Mouse (Mus musculus) midbrain, embryonic 10.5 days (tissue): ENCODE data around the gene Dazap1. TPM values are rescaled to one million over a fixed set of nuclear protein-coding genes. Genes with fewer than 3 reads are reported as not detected.

Source experiments
- DNase-seq: peaks from one replicate; pipeline ENCODE4 v3.0.0-alpha.2; 2017; ENCODE audit warnings: low spot score
- H3K27ac ChIP-seq: fragments of 300-500 bp; sonication (generic); replicated peaks from 2 replicates; pipeline ENCODE4 v1.5.1; 2016; ENCODE audit warnings: mild to moderate bottlenecking
- H3K27me3 ChIP-seq: fragments of 300-500 bp; sonication (generic); 2 replicates; pipeline ENCODE4 v1.6.1; 2016; ENCODE audit warnings: low read depth, mild to moderate bottlenecking; ENCODE audit not compliant: poor library complexity, severe bottlenecking
- H3K36me3 ChIP-seq: fragments of 300-500 bp; sonication (generic); 2 replicates; pipeline ENCODE4 v1.6.1; 2016; ENCODE audit warnings: mild to moderate bottlenecking, moderate library complexity
- H3K4me1 ChIP-seq: fragments of 300-500 bp; sonication (generic); 2 replicates; pipeline ENCODE4 v1.6.1; 2016
- H3K4me3 ChIP-seq: fragments of 300-500 bp; sonication (generic); 2 replicates; pipeline ENCODE4 v1.5.1; 2016; ENCODE audit warnings: mild to moderate bottlenecking, moderate library complexity
- H3K9me3 ChIP-seq: fragments of 300-500 bp; sonication (generic); replicated peaks from 2 replicates; pipeline ENCODE4 v1.6.1; 2016; ENCODE audit warnings: mild to moderate bottlenecking
- WGBS: fragments of 180-500 bp; shearing (Covaris S2); methylation state at CpG from one replicate; pipeline ENCODE4 v1.1.7; 2016; 5-methylcytosine and 5-hydroxymethylcytosine counted together
- microRNA-seq: library from miRNA; unstranded; fragments of <30 nt; microRNA quantifications from one replicate; pipeline ENCODE4, GENCODE M21; 2017
- polyA plus RNA-seq: library from polyadenylated mRNA; unstranded; fragments of >200 nt; fragmentation: Nextera tagmentation; extraction: Ambion mirVana; gene quantifications from 2 replicates; pipeline ENCODE4 v1.2.1, GENCODE M21; 2016

Gene Dazap1
- polyA plus RNA-seq, 1 experiment from 2014 or later, result 43.7 TPM

- peaks cover 56% of the 10 kb centered on the region for H3K4me1 ChIP-seq
- H3K4me3 ChIP-seq, result peak overlapping the region; percentile 68
- 0 out of 2 replicates have a peak, but pooled peaks cover under 1% of the 10 kb centered on the region for H3K36me3 ChIP-seq
- H3K27ac ChIP-seq, result no peak overlapping the region
- no peaks in the 10 kb centered on the region for H3K9me3 ChIP-seq
- no peak for DNase-seq
- WGBS, result 79% methylated on average over 17 of the region's 17 CpGs
- H3K27me3 ChIP-seq, result peaks cover 55% of the 10 kb centered on the region
Measured at GRCm38 (mm10) chr10:80324120-80325037, 63.1 kb downstream of the Dazap1 start.

DNA sequence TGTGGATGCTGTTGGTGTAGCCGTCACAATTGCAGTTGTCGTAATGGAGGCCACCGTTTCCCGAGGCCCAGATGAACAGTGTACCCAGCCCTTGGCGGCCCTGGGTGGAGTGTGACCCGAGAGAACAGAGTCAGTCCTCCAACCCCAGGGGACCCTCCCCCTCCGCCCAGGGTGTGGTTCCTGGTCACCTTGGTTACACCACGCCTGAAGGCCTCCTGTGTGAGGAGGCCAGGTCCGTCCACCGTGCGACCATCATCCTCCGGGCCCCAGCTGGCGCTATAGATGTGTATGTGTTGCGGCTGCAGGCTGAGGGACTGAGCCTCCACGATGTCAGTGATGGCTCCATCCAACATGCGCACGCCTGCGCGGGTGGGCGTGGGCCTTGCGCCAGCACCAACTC is 63.8 kb downstream of the Dazap1 start:
- H3K27me3 ChIP-seq, result peaks cover 55% of the 10 kb centered on the region

DNA sequence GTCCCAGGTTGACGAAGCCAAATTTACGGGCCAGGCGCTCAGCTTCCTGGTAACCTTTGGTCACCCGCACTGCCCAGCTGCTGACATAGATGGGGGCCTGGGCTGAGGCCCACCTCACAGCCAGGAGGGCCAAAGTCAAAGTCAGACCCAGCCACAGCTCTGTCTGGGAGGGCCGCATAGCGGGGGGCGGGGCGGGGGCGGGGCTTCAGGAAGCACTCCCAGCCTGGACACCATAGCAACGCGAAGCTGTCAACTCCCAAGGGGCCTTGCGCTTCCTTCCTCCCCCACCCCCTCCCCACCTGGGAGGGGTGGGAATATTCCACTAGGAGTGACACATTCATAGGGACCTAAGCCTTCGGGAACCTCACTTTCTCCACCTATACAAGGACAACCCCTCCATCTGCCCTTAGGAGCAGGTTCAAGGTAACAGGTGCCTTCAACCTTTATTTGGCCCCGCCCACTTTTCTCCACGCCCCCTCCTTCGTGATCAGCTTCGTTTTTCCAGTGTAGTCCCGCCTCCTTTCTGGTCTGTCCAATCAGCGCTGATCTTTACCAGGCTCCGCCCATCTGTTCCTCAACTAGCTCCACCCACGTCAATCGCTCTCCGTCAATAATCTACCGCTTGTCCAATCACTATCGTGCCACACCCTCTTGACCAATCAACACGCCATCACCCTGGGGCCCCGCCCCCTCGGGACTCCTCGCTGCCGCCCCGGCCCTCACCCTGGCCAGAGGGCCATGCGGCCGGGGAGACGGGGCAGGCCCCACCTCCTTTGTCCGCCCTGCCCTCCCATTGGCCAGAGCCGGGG is 68.2 kb downstream of the Dazap1 start, which contains the start of the genes Pcsk4 and Reep6:
Gene Pcsk4, minus strand, starts transcription at position 226 of the 809 bp plus-strand sequence.
Gene Reep6, plus strand, starts transcription at position 681 of the 809 bp plus-strand sequence.
- Histone ChIP-seq H3K27me3 (peaks cover 67% of the 10 kb centered on the region), H3K4me1 (peaks cover 50% of the 10 kb centered on the region), H3K4me3 (peak within 1 kb of the TSS; percentile 62), H3K36me3 (no peaks in the 10 kb centered on the region), H3K9me3 (no peaks in the 10 kb centered on the region), H3K27ac (peak within 1 kb of the TSS; percentile 77)
- WGBS, result 4% methylated on average over 36 of the region's 36 CpGs
- peak; percentile 98 for DNase-seq

More for the DNA sequence above, 63.8 kb downstream of the Dazap1 start:
- H3K36me3 ChIP-seq, result no peaks in the 10 kb centered on the region
- no peaks in the 10 kb centered on the region for H3K9me3 ChIP-seq
- WGBS, result 84% methylated on average over 21 of the region's 21 CpGs
- DNase-seq, result no peak
- H3K27ac ChIP-seq, result no peak overlapping the region
- peak overlapping the region; percentile 20 for H3K4me3 ChIP-seq
- peaks cover 56% of the 10 kb centered on the region for H3K4me1 ChIP-seq

GRCm38 (mm10) chr10:80330084-80330483 is 68.8 kb downstream of the Dazap1 start:
- Histone ChIP-seq H3K4me1 (peaks cover 45% of the 10 kb centered on the region), H3K9me3 (no peaks in the 10 kb centered on the region), H3K27ac (peak overlapping the region; percentile 77), H3K36me3 (no peaks in the 10 kb centered on the region), H3K27me3 (peaks cover 67% of the 10 kb centered on the region), H3K4me3 (peak overlapping the region; percentile 62)
- 2% methylated on average over 33 of the region's 41 CpGs for WGBS
- no peak for DNase-seq

DNA sequence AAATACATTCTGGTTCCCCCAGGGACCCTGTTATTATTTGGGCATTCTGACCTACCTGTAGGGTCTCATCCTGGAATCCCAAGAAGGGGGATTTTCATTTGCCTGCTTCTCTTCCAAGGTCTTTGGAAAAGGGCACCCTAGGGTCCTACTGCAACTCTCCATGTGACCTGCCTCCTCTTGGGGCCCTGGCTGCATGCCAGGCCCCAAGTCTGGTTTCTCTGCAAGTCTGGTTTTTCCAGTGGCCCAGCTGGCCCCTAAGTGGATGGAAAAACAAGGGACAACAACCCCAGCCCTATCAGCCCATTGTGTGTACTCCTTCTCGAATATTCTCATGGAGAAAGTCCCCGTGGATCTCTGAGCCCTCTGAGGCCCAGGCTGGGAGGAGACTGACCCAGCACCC is 69.6 kb downstream of the Dazap1 start:
- H3K27ac ChIP-seq, result no peak overlapping the region; the same call in 1 of the 2 replicates
- H3K4me1 ChIP-seq, result peaks cover 40% of the 10 kb centered on the region
- H3K9me3 ChIP-seq, result no peaks in the 10 kb centered on the region
- 87% methylated on average over 2 of the region's 2 CpGs for WGBS
- DNase-seq, result no peak
- peak overlapping the region; percentile 62 for H3K4me3 ChIP-seq
- peaks cover 5% of the 10 kb centered on the region for H3K36me3 ChIP-seq
- peaks cover 67% of the 10 kb centered on the region for H3K27me3 ChIP-seq

DNA sequence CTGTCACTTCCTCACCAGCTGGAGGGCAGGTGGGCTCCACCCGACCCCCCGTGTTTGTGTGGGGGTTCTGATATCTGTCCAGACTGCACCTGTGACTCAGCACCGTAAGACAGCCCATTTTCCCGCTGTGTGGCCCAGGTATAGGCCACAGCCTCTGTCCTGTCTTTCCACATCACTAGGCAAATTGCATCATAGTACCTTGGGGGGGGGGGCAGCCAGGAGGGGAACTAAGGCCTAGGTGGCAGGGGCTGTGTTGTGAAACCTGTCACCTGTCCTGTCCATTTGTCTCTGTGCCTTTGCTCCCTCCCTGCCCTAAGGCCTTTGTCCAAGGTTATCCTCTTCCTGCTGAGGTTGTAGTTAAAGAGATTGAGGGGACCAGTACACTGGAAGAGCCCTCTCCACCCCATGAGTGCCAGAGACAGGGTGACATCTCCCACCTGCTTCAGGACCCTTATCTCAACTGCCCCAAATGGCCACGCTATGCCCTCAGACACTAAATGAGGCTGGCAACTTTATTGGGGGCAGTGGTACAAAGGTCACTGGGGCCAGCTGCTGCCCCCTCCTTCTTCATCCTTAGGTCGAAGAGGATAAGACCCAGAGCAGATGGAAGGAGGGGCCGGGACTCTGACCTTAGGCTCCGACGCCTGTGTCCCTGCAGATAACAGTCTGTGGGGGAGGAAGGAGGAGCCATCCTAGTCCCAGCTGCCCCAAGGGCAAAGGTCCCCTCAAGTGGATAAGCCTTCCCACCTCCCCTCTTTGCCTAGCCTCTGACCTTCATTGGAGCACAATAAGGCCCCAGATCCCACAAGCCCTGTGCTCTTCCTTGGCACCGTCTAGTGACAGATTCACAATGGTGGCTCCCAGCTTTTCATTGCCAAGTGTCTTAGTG is 70.6 kb downstream of the Dazap1 start:
- Histone ChIP-seq H3K27ac (peak overlapping the region; percentile 49; the same call in 1 of the 2 replicates), H3K9me3 (no peaks in the 10 kb centered on the region), H3K4me3 (no peak overlapping the region), H3K4me1 (peaks cover 40% of the 10 kb centered on the region), H3K36me3 (peaks cover 7% of the 10 kb centered on the region), H3K27me3 (peaks cover 67% of the 10 kb centered on the region)
- WGBS, result 69% methylated on average over 10 of the region's 10 CpGs
- no peak for DNase-seq

DNA sequence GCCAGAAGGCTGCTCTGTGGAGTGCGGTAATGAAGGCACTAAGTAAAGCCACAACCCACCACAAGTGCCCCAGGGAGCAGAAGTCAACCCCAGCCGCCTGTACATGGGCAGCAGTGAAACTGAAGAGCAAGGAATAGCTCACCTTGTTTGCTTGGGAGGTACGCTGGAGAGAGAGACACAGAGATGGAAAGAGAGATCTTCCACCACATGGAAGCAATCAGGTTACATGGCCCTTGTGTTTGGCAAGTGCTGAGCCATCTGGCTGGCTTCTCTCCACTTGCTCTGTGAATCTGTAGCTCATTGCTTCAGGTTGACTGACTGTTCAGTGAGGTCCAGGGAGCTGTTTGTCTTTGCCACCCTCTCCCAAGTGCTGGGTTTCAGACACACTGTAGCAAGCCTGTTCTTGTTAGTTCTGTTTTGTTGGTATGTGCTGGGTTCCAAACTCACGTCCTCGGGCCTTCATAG is 71.3 kb downstream of the Dazap1 start:
- WGBS, result 81% methylated on average over 5 of the region's 5 CpGs
- peaks cover 64% of the 10 kb centered on the region for H3K27me3 ChIP-seq
- no peaks in the 10 kb centered on the region for H3K9me3 ChIP-seq
- no peak for DNase-seq
- no peak overlapping the region for H3K4me3 ChIP-seq
- peaks cover 7% of the 10 kb centered on the region for H3K36me3 ChIP-seq
- H3K27ac ChIP-seq, result 0 out of 2 replicates have a peak overlapping the region, but pooled peaks have one; percentile 49
- peaks cover 40% of the 10 kb centered on the region for H3K4me1 ChIP-seq

DNA sequence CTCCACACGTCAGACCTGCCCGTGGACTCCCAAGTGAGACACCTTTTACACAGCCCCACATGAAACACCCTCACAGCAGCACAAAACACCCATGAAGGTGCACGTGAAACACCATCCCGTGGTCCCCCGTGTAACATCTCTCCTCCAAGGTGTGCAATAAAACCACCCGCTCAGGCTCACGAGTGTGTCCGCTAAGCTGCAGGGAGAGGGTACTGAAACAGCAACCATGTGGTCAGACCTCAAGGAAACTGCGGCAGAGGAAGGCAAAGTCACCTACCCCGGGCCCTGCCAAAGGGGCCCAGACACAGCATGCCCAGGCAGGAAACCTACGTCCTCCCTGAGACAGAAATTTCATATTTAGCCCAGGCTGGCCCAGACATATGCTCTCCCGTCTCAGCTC is 75.0 kb downstream of the Dazap1 start:
- H3K4me1 ChIP-seq, result peaks cover 26% of the 10 kb centered on the region
- 93% methylated on average over 12 of the region's 12 CpGs for WGBS
- peaks cover 7% of the 10 kb centered on the region for H3K36me3 ChIP-seq
- no peaks in the 10 kb centered on the region for H3K9me3 ChIP-seq
- H3K27ac ChIP-seq, result no peak overlapping the region
- peaks cover 74% of the 10 kb centered on the region for H3K27me3 ChIP-seq
- no peak overlapping the region for H3K4me3 ChIP-seq
- DNase-seq, result no peak

Small RNAs within 50 kb of the gene (microRNA-seq; reads per million reads assigned to microRNA genes)
- 1.2 reads per million for gene Mir6911

Other genes with a start within 250 kb of the Dazap1 start
- gene Arhgap45, start 244.8 kb upstream of the Dazap1 start, polyA plus RNA-seq, result 7.9 and 8.0 TPM in 2 replicates
- 233 and 276 TPM in 2 replicates for gene Polr2e, start 221.7 kb upstream of the Dazap1 start, polyA plus RNA-seq
- 702 and 747 TPM in 2 replicates for gene Gpx4, start 214.3 kb upstream of the Dazap1 start, polyA plus RNA-seq
- gene Sbno2, start 155.9 kb upstream of the Dazap1 start, polyA plus RNA-seq, result 15.0 and 15.2 TPM in 2 replicates
- gene Stk11, start 145.7 kb upstream of the Dazap1 start, polyA plus RNA-seq, result 18.0 and 19.7 TPM in 2 replicates
- gene Atp5d, start 122.9 kb upstream of the Dazap1 start, polyA plus RNA-seq, result 463 and 481 TPM in 2 replicates
- 7.8 and 9.3 TPM in 2 replicates for gene Cbarp, start 120.7 kb upstream of the Dazap1 start, polyA plus RNA-seq
- gene Midn, start 113.2 kb upstream of the Dazap1 start, polyA plus RNA-seq, result 17.8 and 19.7 TPM in 2 replicates
- gene Cirbp, start 95.5 kb upstream of the Dazap1 start, polyA plus RNA-seq, result 91.8 and 135 TPM in 2 replicates
- 10.6 and 11.2 TPM in 2 replicates for gene 1600002K03Rik, start 88.5 kb upstream of the Dazap1 start, polyA plus RNA-seq
- gene Efna2, start 82.0 kb upstream of the Dazap1 start, polyA plus RNA-seq, result 56.6 and 64.5 TPM in 2 replicates
- gene Mum1, start 35.1 kb upstream of the Dazap1 start, polyA plus RNA-seq, result 154 and 166 TPM in 2 replicates
- gene Ndufs7, start 12.4 kb upstream of the Dazap1 start, polyA plus RNA-seq, result 288 and 314 TPM in 2 replicates
- gene Gamt, start 474 bp upstream of the Dazap1 start, polyA plus RNA-seq, result 32.5 and 35.5 TPM in 2 replicates
- gene Rps15, start 31.0 kb downstream of the Dazap1 start, polyA plus RNA-seq, result 889 and 1,053 TPM in 2 replicates
- gene Apc2, start 34.5 kb downstream of the Dazap1 start, polyA plus RNA-seq, result 28.3 and 61.6 TPM in 2 replicates
- 57.3 TPM in 2 replicates for gene 2310011J03Rik, start 59.1 kb downstream of the Dazap1 start, polyA plus RNA-seq
- gene Pcsk4, start 68.0 kb downstream of the Dazap1 start, polyA plus RNA-seq, result 3.3 and 4.2 TPM in 2 replicates
- gene Reep6, start 68.5 kb downstream of the Dazap1 start, polyA plus RNA-seq, result 9.1 and 11.5 TPM in 2 replicates
- gene Adamtsl5, start 86.9 kb downstream of the Dazap1 start, polyA plus RNA-seq, result 0.48 and 0.91 TPM in 2 replicates
- 0.12 and 0.32 TPM in 2 replicates for gene Plk5, start 95.0 kb downstream of the Dazap1 start, polyA plus RNA-seq
- 6.3 and 6.4 TPM in 2 replicates for gene Mex3d, start 126.2 kb downstream of the Dazap1 start, polyA plus RNA-seq
- 338 and 351 TPM in 2 replicates for gene Mbd3, start 138.1 kb downstream of the Dazap1 start, polyA plus RNA-seq
- 610 and 635 TPM in 2 replicates for gene Uqcr11, start 145.3 kb downstream of the Dazap1 start, polyA plus RNA-seq
- gene Tcf3, start 172.2 kb downstream of the Dazap1 start, polyA plus RNA-seq, result 190 and 191 TPM in 2 replicates
- 1.4 and 2.1 TPM in 2 replicates for gene Onecut3, start 233.3 kb downstream of the Dazap1 start, polyA plus RNA-seq